Mouse (Mus musculus) megakaryocyte, embryonic 14.5 days (primary cell): ENCODE data around the gene Ifi35. TPM values are rescaled to one million over a fixed set of nuclear protein-coding genes. Genes with fewer than 3 reads are reported as not detected.
"Not testable (repeated sequence)": the region's sequence is repeated elsewhere in the genome, so short reads cannot be mapped to it uniquely, and the experiment has no call there.

ENCODE experiments used
- H3K27me3 ChIP-seq: replicated peaks from 2 replicates; pipeline ENCODE3; 2012; ENCODE audit warnings: inconsistent platforms
- H3K36me3 ChIP-seq: replicated peaks from 2 replicates; pipeline ENCODE3; 2012; ENCODE audit warnings: low read length, inconsistent platforms, mixed read lengths
- H3K4me1 ChIP-seq: 2 replicates; pipeline ENCODE4 v1.6.1; 2012; ENCODE audit warnings: inconsistent platforms
- H3K4me3 ChIP-seq: replicated peaks from 2 replicates; pipeline ENCODE3; 2012; ENCODE audit warnings: moderate library complexity, mild to moderate bottlenecking, inconsistent platforms
- H3K9me3 ChIP-seq: 2 replicates; pipeline ENCODE4 v1.6.1; 2012; ENCODE audit warnings: inconsistent platforms
- FLI1 ChIP-seq: IDR thresholded peaks from 2 replicates; pipeline ENCODE4 v1.6.1; 2012; ENCODE audit warnings: low read length, inconsistent platforms, mixed read lengths
- GATA1 ChIP-seq: IDR thresholded peaks from 3 replicates; pipeline ENCODE4 v1.6.1; 2012; ENCODE audit warnings: mixed read lengths, low read length, inconsistent platforms, borderline replicate concordance
- polyA plus RNA-seq: library from polyadenylated mRNA; stranded (reverse); fragments of >175 nt; gene quantifications from 2 replicates; pipeline ENCODE4 v1.2.3, GENCODE M21; 2012; ENCODE audit warnings: low replicate concordance; ENCODE audit not compliant: insufficient read depth

Ifi35 gene
- polyA plus RNA-seq, 1 experiment: 15.6 TPM

DNA sequence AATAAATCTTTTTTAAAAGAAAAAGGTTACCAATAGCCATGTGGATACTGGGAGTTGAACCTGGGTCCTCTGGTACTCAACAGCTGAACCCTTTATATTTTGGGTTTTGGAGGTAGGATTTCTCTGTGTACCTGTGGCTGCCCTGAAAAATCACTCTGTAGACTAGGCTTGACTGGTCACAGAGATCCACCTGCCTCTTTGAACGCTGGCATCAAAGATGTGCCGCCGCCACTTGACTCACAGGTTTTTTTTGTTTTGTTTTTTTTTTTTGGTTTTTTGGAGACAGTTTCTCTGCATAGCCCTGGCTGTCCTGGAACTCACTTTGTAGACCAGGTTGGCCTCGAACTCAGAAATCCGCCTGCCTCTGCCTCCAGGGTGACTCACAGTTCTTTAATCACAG is 421 bp upstream of the Ifi35 start:
- no peaks in the 10 kb centered on the region for H3K27me3 ChIP-seq
- no peak for TF ChIP-seq FLI1
- no peak for TF ChIP-seq GATA1
- peaks cover 41% of the 10 kb centered on the region for H3K36me3 ChIP-seq
- no peaks in the 10 kb centered on the region for H3K9me3 ChIP-seq
- H3K4me1 ChIP-seq: peaks cover 70% of the 10 kb centered on the region
- peak overlapping the region; percentile 97 for H3K4me3 ChIP-seq

GRCm38 (mm10) chr11:101448899-101449298 is 692 bp downstream of the Ifi35 start:
- no peak for TF ChIP-seq GATA1
- no peak for TF ChIP-seq FLI1
- Histone ChIP-seq H3K4me3 (peak overlapping the region; percentile 97), H3K4me1 (peaks cover 61% of the 10 kb centered on the region), H3K9me3 (no peaks in the 10 kb centered on the region), H3K27me3 (no peaks in the 10 kb centered on the region), H3K36me3 (peaks cover 39% of the 10 kb centered on the region)

GRCm38 (mm10) chr11:101449596-101449995 is 1.4 kb downstream of the Ifi35 start:
- peaks cover 55% of the 10 kb centered on the region for H3K4me1 ChIP-seq
- not testable (repeated sequence) for H3K27me3 ChIP-seq

DNA sequence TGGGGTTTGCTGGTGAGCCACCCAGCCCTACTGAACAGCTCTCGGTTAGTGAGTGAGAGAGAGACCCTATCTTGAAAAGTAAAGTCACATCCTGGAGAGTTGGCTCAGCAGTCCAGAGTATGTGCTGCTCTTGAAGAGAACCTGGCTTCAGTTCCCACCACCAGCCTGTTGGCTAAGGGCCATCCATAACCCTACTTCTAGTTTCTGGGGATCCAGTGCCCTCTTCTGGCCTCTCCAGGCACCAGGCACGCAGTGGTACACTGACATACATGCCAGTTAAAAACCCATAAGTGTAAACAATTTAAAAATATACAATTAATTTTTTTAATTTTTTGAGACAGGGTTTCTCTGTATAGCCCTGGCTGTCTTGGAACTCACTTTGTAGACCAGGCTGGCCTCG is 2.2 kb downstream of the Ifi35 start:
- H3K4me1 ChIP-seq: peaks cover 49% of the 10 kb centered on the region
- no peak overlapping the region for H3K4me3 ChIP-seq
- peaks cover 32% of the 10 kb centered on the region for H3K36me3 ChIP-seq
- no peaks in the 10 kb centered on the region for H3K27me3 ChIP-seq
- no peaks in the 10 kb centered on the region for H3K9me3 ChIP-seq
- TF ChIP-seq FLI1 (no peak), GATA1 (no peak)

More at GRCm38 (mm10) chr11:101449596-101449995, 1.4 kb downstream of the Ifi35 start:
- Histone ChIP-seq H3K4me3 (peak overlapping the region; percentile 97), H3K36me3 (peaks cover 33% of the 10 kb centered on the region)
- H3K9me3 ChIP-seq: not testable (repeated sequence)

DNA sequence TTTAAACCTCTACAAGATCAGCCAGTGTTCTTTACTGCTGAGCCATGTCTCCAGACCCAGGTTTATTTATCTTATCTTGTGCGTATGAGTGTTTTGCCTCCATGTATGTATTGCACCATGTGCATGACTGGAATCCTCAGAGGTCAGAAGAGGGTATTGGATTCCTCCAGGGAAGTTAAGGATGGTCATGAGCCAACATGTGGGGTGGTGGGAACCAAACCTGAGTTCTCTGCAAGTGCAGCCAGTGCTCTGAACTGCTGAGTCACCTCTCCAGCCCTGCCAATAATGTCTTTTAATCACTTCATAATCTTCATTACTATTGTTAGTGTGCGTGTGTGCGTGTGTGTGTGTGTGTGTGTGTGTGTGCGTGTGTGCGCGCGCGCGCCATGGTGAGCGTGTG is 3.3 kb downstream of the Ifi35 start:
- Histone ChIP-seq H3K36me3 (peaks cover 33% of the 10 kb centered on the region), H3K9me3 (no peaks in the 10 kb centered on the region), H3K4me3 (no peak overlapping the region), H3K27me3 (no peaks in the 10 kb centered on the region), H3K4me1 (peaks cover 45% of the 10 kb centered on the region)
- TF ChIP-seq GATA1 (no peak), FLI1 (no peak)

GRCm38 (mm10) chr11:101452093-101452774 is 4.0 kb downstream of the Ifi35 start:
- H3K9me3 ChIP-seq: no peaks in the 10 kb centered on the region
- peaks cover 45% of the 10 kb centered on the region for H3K4me1 ChIP-seq
- H3K27me3 ChIP-seq: no peaks in the 10 kb centered on the region
- H3K36me3 ChIP-seq: peaks cover 40% of the 10 kb centered on the region
- TF ChIP-seq GATA1 (no peak), FLI1 (no peak)
- H3K4me3 ChIP-seq: no peak overlapping the region

GRCm38 (mm10) chr11:101454702-101455101 is 6.5 kb downstream of the Ifi35 start:
- Histone ChIP-seq H3K4me1 (peaks cover 31% of the 10 kb centered on the region), H3K36me3 (peaks cover 64% of the 10 kb centered on the region), H3K9me3 (no peaks in the 10 kb centered on the region), H3K27me3 (no peaks in the 10 kb centered on the region), H3K4me3 (no peak overlapping the region)
- TF ChIP-seq GATA1: no peak
- TF ChIP-seq FLI1: no peak

DNA sequence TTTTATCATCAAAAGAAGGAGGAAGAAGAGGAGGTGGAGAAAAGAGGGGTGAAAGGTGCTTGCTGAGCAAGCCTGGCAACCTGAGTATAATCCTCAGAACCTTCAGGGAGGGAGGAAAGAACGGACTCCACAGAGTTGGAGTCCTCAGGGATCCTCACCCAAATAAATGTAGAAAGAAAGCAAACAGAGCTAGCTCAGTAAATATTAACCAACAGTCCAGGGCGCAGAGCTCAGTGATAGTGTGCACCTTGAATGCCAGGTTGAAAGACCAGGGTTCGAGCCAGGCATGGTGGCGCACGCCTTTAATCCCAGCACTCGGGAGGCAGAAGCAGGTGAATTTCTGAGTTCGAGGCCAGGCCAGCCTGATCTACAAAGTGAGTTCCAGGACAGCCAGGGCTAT is 7.4 kb downstream of the Ifi35 start:
- H3K4me3 ChIP-seq: no peak overlapping the region
- peaks cover 24% of the 10 kb centered on the region for H3K4me1 ChIP-seq
- H3K27me3 ChIP-seq: no peaks in the 10 kb centered on the region
- H3K36me3 ChIP-seq: peaks cover 74% of the 10 kb centered on the region
- no peaks in the 10 kb centered on the region for H3K9me3 ChIP-seq
- TF ChIP-seq GATA1 (no peak), FLI1 (no peak)

DNA sequence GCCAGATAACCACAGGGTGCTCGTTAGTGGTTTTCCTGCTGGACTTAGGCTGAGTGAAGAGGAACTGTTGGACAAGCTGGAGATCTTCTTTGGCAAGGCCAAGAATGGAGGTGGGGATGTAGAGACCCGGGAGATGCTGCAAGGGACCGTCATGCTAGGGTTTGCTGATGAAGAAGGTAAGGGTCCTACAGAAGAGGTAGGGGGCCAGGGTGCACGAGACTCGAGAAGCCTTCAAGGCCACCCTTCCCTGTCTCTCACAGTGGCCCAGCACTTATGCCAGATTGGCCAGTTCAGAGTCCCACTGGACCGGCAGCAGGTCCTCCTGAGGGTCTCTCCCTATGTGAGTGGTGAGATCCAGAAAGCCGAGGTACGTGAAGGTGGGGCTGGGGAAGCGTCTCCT is 9.4 kb downstream of the Ifi35 start:
- Histone ChIP-seq H3K4me3 (no peak overlapping the region), H3K9me3 (no peaks in the 10 kb centered on the region), H3K27me3 (peaks cover 2% of the 10 kb centered on the region), H3K4me1 (peaks cover 15% of the 10 kb centered on the region), H3K36me3 (peaks cover 84% of the 10 kb centered on the region)
- TF ChIP-seq FLI1 (no peak), GATA1 (no peak)

- no peak for TF ChIP-seq FLI1
- TF ChIP-seq GATA1: no peak
- peaks cover 83% of the 10 kb centered on the region for H3K36me3 ChIP-seq
- H3K4me1 ChIP-seq: peaks cover 21% of the 10 kb centered on the region
- no peaks in the 10 kb centered on the region for H3K9me3 ChIP-seq
- no peak overlapping the region for H3K4me3 ChIP-seq
- peaks cover 2% of the 10 kb centered on the region for H3K27me3 ChIP-seq
Measured at GRCm38 (mm10) chr11:101458217-101458616, 10.0 kb downstream of the Ifi35 start.

DNA sequence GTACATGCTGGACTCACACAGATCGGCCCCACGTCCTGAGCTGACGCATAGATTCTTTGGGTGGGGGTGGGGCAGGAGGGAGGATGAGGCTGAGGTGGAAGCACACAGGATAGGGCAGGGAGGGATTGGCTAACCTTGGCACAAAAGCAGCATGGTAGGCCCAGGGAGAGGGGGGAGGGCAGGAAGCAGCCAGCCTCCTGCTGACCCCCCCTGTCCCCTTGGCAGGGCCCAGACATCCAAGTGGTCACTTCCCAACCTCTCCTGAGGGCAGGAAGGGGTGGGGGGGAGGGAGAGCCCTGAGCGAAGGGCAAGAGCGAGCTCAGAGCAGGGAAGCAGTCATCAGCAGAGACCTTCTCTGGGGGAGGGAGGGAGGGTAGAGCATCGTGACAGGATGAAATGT is 11.5 kb downstream of the Ifi35 start:
- peaks cover 75% of the 10 kb centered on the region for H3K36me3 ChIP-seq
- H3K4me1 ChIP-seq: peaks cover 33% of the 10 kb centered on the region
- no peak overlapping the region for H3K4me3 ChIP-seq
- no peaks in the 10 kb centered on the region for H3K9me3 ChIP-seq
- TF ChIP-seq GATA1 (no peak), FLI1 (no peak)
- peaks cover 2% of the 10 kb centered on the region for H3K27me3 ChIP-seq

DNA sequence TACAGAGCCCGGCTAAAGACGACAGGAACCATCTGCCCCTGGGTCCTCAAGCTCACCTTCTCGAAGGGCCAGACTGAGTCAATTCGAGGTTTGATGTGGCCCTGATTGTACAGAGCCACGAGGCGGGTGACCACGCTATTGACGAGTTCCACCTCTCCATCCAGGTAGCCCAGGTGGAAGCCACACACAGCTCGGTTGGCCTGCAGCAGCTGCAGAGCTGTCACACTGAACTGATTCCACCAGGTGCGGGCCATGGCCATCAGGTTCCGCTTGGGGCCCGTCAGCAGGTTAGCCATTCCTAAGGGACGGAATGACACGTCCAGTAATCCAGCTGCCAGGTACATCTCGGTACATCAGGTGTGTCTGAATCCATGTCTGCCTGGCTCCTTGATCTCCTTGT is 12.1 kb downstream of the Ifi35 start:
- no peaks in the 10 kb centered on the region for H3K9me3 ChIP-seq
- peaks cover 39% of the 10 kb centered on the region for H3K4me1 ChIP-seq
- no peak for TF ChIP-seq FLI1
- no peak overlapping the region for H3K4me3 ChIP-seq
- peaks cover 6% of the 10 kb centered on the region for H3K27me3 ChIP-seq
- peaks cover 70% of the 10 kb centered on the region for H3K36me3 ChIP-seq
